Mouse (Mus musculus): ENCODE data around the gene Rhbdf2.

GRCm38 (mm10) chr11:116570821-116571220 is 56.0 kb downstream of the Rhbdf2 start:
- no peak for TF ChIP-seq CTCF (IDR thresholded peaks at IDR 0.05; ENCODE audit: low read depth, low read length)
- no peak for TF ChIP-seq POLR2A (IDR thresholded peaks at IDR 0.05; ENCODE audit: extremely low read depth, insufficient read depth, low read length)

Data from liver, adult 2 months (tissue).